Mouse (Mus musculus) stomach, embryonic 14.5 days (tissue): ENCODE data around the gene Trappc12. TPM values are rescaled to one million over a fixed set of nuclear protein-coding genes. Genes with fewer than 3 reads are reported as not detected.
A peak's percentile ranks its signal among the peaks of the same experiment; 100 is the strongest.

Experiments used
- ATAC-seq: fragments of 200-750 bp; cut with Nextera tagmentation; 2 replicates; pipeline ENCODE4 v1.8.0; 2017; ENCODE audit warnings: low read depth, moderate TSS enrichment; ENCODE audit not compliant: insufficient number of reproducible peaks, insufficient read depth, low FRiP score
- H3K27ac ChIP-seq: fragments of 300-500 bp; sonication (generic); 2 replicates; pipeline ENCODE4 v1.5.1; 2014; ENCODE audit warnings: mild to moderate bottlenecking, low read length, moderate library complexity, mixed read lengths
- H3K27me3 ChIP-seq: fragments of 300-500 bp; sonication (generic); 2 replicates; pipeline ENCODE4 v1.6.1; 2014; ENCODE audit warnings: low read length, control low read depth, mixed read lengths; ENCODE audit not compliant: control insufficient read depth, insufficient read depth
- H3K36me3 ChIP-seq: fragments of 300-500 bp; sonication (generic); 2 replicates; pipeline ENCODE4 v1.6.1; 2014; ENCODE audit warnings: mild to moderate bottlenecking, control low read depth, low read length, moderate library complexity, mixed read lengths; ENCODE audit not compliant: control insufficient read depth, insufficient read depth
- H3K4me1 ChIP-seq: fragments of 300-500 bp; sonication (generic); 2 replicates; pipeline ENCODE4 v1.6.1; 2014; ENCODE audit warnings: low read length, control low read depth, mixed read lengths; ENCODE audit not compliant: control insufficient read depth, insufficient read depth
- H3K4me2 ChIP-seq: fragments of 300-500 bp; sonication (generic); replicated peaks from 2 replicates; pipeline ENCODE4 v1.6.1; 2014; ENCODE audit warnings: low read depth, low read length, control low read depth
- H3K4me3 ChIP-seq: fragments of 300-500 bp; sonication (generic); 2 replicates; pipeline ENCODE4 v1.5.1; 2014; ENCODE audit warnings: low read depth, low read length, control low read depth
- H3K9ac ChIP-seq: fragments of 300-500 bp; sonication (generic); replicated peaks from 2 replicates; pipeline ENCODE4 v1.6.1; 2014; ENCODE audit warnings: low read depth, mild to moderate bottlenecking, control low read depth, low read length, moderate library complexity, mixed read lengths
- H3K9me3 ChIP-seq: fragments of 300-500 bp; sonication (generic); 2 replicates; pipeline ENCODE4 v1.6.1; 2016; ENCODE audit warnings: low read depth, low read length, control low read depth; ENCODE audit not compliant: control insufficient read depth
- WGBS: fragments of 180-500 bp; shearing (Covaris S2); extraction: QIAGEN DNeasy Blood & Tissue Kit; methylation state at CpG from one replicate; pipeline ENCODE4 v1.1.7; 2014; 5-methylcytosine and 5-hydroxymethylcytosine counted together
- polyA plus RNA-seq: library from polyadenylated mRNA; unstranded; fragments of >200 nt; fragmentation: Nextera tagmentation; extraction: Ambion mirVana; gene quantifications from 2 replicates; pipeline ENCODE4 v1.2.1, GENCODE M21; 2014

Gene Trappc12
- polyA plus RNA-seq, 1 experiment from 2014 or later, result 39.1 TPM

DNA sequence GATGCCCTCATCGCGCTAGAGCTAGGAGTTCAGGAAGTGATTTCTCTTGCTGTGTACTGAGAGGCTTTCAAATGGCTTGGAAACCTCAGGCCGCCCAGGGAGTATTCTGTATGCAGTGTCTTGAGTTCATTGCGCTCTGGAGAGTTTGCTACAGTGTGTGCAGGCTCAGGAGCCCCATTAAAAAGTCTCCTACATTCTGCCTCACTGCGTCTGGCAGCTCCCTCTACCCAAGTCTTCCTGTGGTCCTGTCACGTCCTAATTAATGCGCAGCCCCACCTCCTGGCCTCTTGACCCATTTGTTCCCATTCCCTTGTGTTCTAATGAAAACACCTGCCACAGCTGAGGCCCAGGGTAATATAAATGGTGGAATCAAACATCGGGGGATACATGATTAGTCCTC, 34.6 kb upstream of the Trappc12 start:
- Histone ChIP-seq H3K4me3 (no peak overlapping the region), H3K27me3 (no peaks in the 10 kb centered on the region), H3K4me2 (no peak overlapping the region), H3K27ac (peak overlapping the region; percentile 10; the same call in 1 of the 2 replicates), H3K36me3 (no peaks in the 10 kb centered on the region), H3K9ac (no peak overlapping the region), H3K4me1 (no peaks in the 10 kb centered on the region), H3K9me3 (no peaks in the 10 kb centered on the region)
- ATAC-seq, result no peak
- 25% methylated on average over 8 of the region's 8 CpGs for WGBS

DNA sequence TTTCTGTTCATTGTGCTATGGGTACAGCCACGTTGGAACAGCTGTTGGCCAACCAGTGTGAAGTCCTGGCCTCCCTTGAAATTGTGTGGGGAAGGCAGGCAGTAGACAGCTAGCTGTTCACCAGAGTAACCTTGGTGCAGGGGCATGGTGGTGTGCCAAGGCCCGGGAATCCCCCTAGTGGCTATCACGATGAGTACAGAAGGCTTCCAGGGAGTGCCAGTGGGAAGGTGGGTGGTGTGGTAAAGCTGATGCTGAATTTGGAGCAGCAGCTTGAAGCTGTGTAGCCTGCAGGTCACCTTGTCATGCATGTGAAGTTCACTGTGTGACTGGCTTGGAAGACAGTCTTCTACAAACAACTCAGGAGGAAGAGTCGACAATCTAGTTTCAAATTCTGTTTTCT, 34.1 kb upstream of the Trappc12 start:
- ATAC-seq, result no peak
- Histone ChIP-seq H3K27me3 (no peaks in the 10 kb centered on the region), H3K36me3 (no peaks in the 10 kb centered on the region), H3K9me3 (no peaks in the 10 kb centered on the region), H3K4me1 (no peaks in the 10 kb centered on the region), H3K9ac (no peak overlapping the region), H3K4me2 (no peak overlapping the region), H3K27ac (no peak overlapping the region), H3K4me3 (no peak overlapping the region)
- 32% methylated on average over 4 of the region's 4 CpGs for WGBS

GRCm38 (mm10) chr12:28782637-28783036, 32.4 kb upstream of the Trappc12 start:
- Histone ChIP-seq H3K27me3 (no peaks in the 10 kb centered on the region), H3K4me2 (no peak overlapping the region), H3K27ac (no peak overlapping the region), H3K4me3 (no peak overlapping the region), H3K9ac (no peak overlapping the region), H3K36me3 (no peaks in the 10 kb centered on the region), H3K9me3 (no peaks in the 10 kb centered on the region), H3K4me1 (no peaks in the 10 kb centered on the region)
- ATAC-seq, result no peak
- 78% methylated on average over 3 of the region's 3 CpGs for WGBS

DNA sequence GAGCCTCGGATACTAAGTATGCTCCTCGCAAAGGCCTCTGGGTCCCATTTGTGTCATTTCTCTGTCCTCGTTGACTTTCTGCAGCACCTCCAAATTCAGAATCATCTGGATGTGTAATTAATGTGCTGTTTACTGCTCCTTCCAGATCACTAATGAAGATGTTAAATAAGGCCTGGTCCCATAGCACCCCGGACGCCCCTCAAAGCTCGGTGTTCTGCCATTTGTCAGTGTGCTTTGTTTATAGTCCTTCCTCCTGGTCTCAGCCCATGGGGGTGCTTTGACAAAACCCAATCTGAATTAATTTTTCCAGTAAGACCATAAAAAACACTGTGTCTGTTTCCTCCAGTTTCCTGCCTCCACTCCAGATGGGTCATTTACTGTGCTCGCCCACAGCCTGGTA, 29.9 kb upstream of the Trappc12 start:
- no peak overlapping the region for H3K4me2 ChIP-seq
- WGBS, result 76% methylated on average over 7 of the region's 7 CpGs
- no peak for ATAC-seq

DNA sequence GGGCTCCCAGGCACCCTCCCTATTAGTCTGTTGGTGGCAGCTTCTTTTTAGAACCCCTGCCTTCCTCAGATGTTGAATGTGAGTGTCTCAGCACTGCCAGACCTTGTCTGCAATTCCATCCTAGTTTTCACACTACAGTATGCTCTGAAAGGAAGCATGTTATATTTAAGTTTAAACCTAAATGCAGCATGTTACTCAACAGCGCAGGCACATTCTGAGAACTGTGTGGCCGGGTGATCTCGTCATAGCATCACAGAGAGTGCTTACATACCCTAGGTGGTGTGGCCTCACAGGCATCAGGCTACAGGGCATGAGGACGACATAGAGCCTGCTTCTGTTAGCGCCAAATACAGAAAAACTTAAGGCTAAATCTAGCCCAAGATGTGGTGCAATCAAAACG, 25.4 kb upstream of the Trappc12 start:
- ATAC-seq, result no peak
- H3K27me3 ChIP-seq, result no peaks in the 10 kb centered on the region
- H3K9me3 ChIP-seq, result no peaks in the 10 kb centered on the region
- H3K9ac ChIP-seq, result no peak overlapping the region
- H3K4me1 ChIP-seq, result no peaks in the 10 kb centered on the region
- H3K4me2 ChIP-seq, result no peak overlapping the region
- H3K36me3 ChIP-seq, result no peaks in the 10 kb centered on the region
- no peak overlapping the region for H3K27ac ChIP-seq
- no peak overlapping the region for H3K4me3 ChIP-seq
- 88% methylated on average over 6 of the region's 6 CpGs for WGBS

More for the DNA sequence above, 29.9 kb upstream of the Trappc12 start:
- Histone ChIP-seq H3K4me1 (no peaks in the 10 kb centered on the region), H3K4me3 (no peak overlapping the region), H3K27ac (no peak overlapping the region), H3K27me3 (no peaks in the 10 kb centered on the region), H3K36me3 (no peaks in the 10 kb centered on the region), H3K9ac (no peak overlapping the region), H3K9me3 (no peaks in the 10 kb centered on the region)

DNA sequence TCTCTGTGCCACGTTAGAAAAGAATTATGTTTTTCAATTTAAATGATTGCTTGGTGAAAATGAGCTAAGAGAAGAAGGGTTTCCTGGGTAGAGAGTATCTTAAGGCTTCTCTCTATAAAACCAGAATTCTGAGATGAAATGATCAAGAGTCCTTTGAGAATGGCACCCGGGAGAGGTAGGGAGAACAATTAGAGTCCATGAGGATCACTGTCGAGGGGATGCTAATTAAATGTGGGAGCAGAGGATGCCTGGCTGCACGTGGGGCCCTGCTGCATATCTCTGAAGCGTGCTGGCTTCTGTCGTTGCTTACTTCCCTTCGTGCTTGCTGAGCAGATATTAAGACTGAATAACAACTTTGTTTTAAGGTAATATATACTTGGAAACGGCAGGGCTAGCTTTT, 24.8 kb upstream of the Trappc12 start:
- no peak for ATAC-seq
- Histone ChIP-seq H3K36me3 (no peaks in the 10 kb centered on the region), H3K4me2 (no peak overlapping the region), H3K27me3 (no peaks in the 10 kb centered on the region), H3K4me3 (no peak overlapping the region), H3K4me1 (no peaks in the 10 kb centered on the region), H3K9ac (no peak overlapping the region), H3K9me3 (no peaks in the 10 kb centered on the region), H3K27ac (no peak overlapping the region)
- WGBS, result 64% methylated on average over 8 of the region's 8 CpGs

DNA sequence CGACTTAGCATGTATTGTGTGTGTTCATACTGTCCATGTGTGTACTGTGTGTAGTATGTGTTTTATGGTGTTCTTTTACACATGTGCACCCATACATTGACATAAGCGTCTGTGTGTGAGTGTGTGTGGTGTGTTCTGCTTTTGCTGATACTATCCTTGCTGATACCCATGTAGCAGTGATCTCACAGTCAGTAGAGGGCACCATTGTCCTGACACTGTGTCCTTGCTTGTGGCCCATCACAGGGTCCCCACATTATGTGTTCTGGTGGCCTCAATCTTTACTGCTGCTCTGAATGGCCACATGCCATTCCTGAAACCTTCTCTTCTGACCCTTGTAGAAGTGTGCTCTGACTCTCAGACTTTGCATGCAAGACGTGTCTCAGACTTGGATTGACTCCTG, 23.5 kb upstream of the Trappc12 start:
- 83% methylated on average over 3 of the region's 3 CpGs for WGBS
- H3K9me3 ChIP-seq, result no peaks in the 10 kb centered on the region
- H3K27me3 ChIP-seq, result no peaks in the 10 kb centered on the region
- no peak overlapping the region for H3K4me3 ChIP-seq
- no peaks in the 10 kb centered on the region for H3K36me3 ChIP-seq
- no peak overlapping the region for H3K9ac ChIP-seq
- no peak for ATAC-seq
- no peak overlapping the region for H3K4me2 ChIP-seq
- H3K4me1 ChIP-seq, result no peaks in the 10 kb centered on the region
- H3K27ac ChIP-seq, result no peak overlapping the region

- no peak overlapping the region for H3K4me2 ChIP-seq
- no peaks in the 10 kb centered on the region for H3K4me1 ChIP-seq
- H3K27ac ChIP-seq, result no peak overlapping the region
- 95% methylated on average over 7 of the region's 7 CpGs for WGBS
- no peaks in the 10 kb centered on the region for H3K36me3 ChIP-seq
- H3K4me3 ChIP-seq, result no peak overlapping the region
- ATAC-seq, result no peak
- no peaks in the 10 kb centered on the region for H3K27me3 ChIP-seq
- H3K9ac ChIP-seq, result no peak overlapping the region
- H3K9me3 ChIP-seq, result no peaks in the 10 kb centered on the region
These were observed 19.7 kb upstream of the Trappc12 start for GRCm38 (mm10) chr12:28769953-28770352.

- no peak overlapping the region for H3K4me3 ChIP-seq
- H3K27me3 ChIP-seq, result no peaks in the 10 kb centered on the region
- no peaks in the 10 kb centered on the region for H3K36me3 ChIP-seq
- H3K4me2 ChIP-seq, result no peak overlapping the region
- no peak overlapping the region for H3K9ac ChIP-seq
- no peak for ATAC-seq
- H3K27ac ChIP-seq, result no peak overlapping the region
- H3K4me1 ChIP-seq, result 0 out of 2 replicates have a peak, but pooled peaks cover 8% of the 10 kb centered on the region
- no peaks in the 10 kb centered on the region for H3K9me3 ChIP-seq
- WGBS, result 84% methylated on average over 4 of the region's 4 CpGs
These were observed 5.7 kb upstream of the Trappc12 start for GRCm38 (mm10) chr12:28756019-28756418.
